In genomic region chr6:117917576-117917975, GRCm38 (mm10) we compare ENCODE assay signal across 8 mouse cellular contexts. TPM values are rescaled to one million over a fixed set of nuclear protein-coding genes. Genes with fewer than 3 reads are reported as not detected.
A peak's percentile ranks its signal among the peaks of the same experiment; 100 is the strongest.
DNase-seq lines count a peak whose midpoint lies in the region; ATAC-seq and TF ChIP-seq lines count a peak whose summit lies in the region.

No protein-coding gene starts in this region.

- TF ChIP-seq RAD21 in MEL (IDR thresholded peaks at IDR 0.05; ENCODE audit: low read depth, low read length) = no peak

- TF ChIP-seq CTCF in MEL (IDR thresholded peaks at IDR 0.05 in 2 of 3, conservative IDR thresholded peaks at IDR 0.05 in 1 of 3; ENCODE audit: control insufficient read depth in 1 of 3, insufficient read depth in 1 of 3, low read depth in 2 of 3, low read length in 3 of 3, poor library complexity in 1 of 3, severe bottlenecking in 1 of 3) = no peak

- H3K27me3 ChIP-seq in MEL (ENCODE audit: control insufficient read depth in 1 of 2, insufficient read depth in 2 of 2, low read length in 2 of 2) = no peaks in the 10 kb centered on the region
- H3K27me3 ChIP-seq in forebrain, embryonic 14.5 days (replicated peaks; ENCODE audit: control insufficient read depth, insufficient read depth, low read length) = no peaks in the 10 kb centered on the region

- no peak; a peak in 2 of 4 replicates for TF ChIP-seq POLR2A in MEL (IDR thresholded peaks at IDR 0.05; ENCODE audit: control insufficient read depth in 1 of 2, insufficient read depth in 1 of 2, low read depth in 1 of 2, low read length in 2 of 2, poor library complexity in 1 of 2)

- DNase-seq in MEL (ENCODE audit: low read depth, low spot score) = peak; percentile 78
- DNase-seq in forebrain, embryonic 14.5 days (ENCODE audit: low spot score) = peak; percentile 70
- DNase-seq in heart, postnatal 4 days = peak; percentile 78
- peak; percentile 23 to 26 for DNase-seq in layer of hippocampus, postnatal 36 days
- peak; percentile 57 to 59 for DNase-seq in right cerebral cortex, postnatal 10 days (ENCODE audit: low spot score in 2 of 2)
- peak; percentile 34 for DNase-seq in urinary bladder, postnatal 10 days (ENCODE audit: low spot score)

- peak overlapping the region; percentile 50 to 95 for H3K4me3 ChIP-seq in MEL (ENCODE audit: control insufficient read depth in 1 of 2, insufficient read depth in 1 of 2, low read depth in 2 of 2, low read length in 2 of 2)
- H3K4me3 ChIP-seq in brown adipose tissue, adult 24 weeks (ENCODE audit: insufficient read depth, low read depth, low read length) = peak overlapping the region; percentile 95
- peak overlapping the region; percentile 53 for H3K4me3 ChIP-seq in forebrain, embryonic 14.5 days (ENCODE audit: low read depth, low read length)

- under 1% methylated on average over 21 of the region's 21 CpGs for WGBS in forebrain, embryonic 14.5 days

- TF ChIP-seq EP300 in MEL (IDR thresholded peaks at IDR 0.05; ENCODE audit: low read depth in 1 of 2, low read length in 2 of 2) = no peak

- peak; percentile 74 for ATAC-seq in forebrain, embryonic 14.5 days
- ATAC-seq in megakaryocyte, adult 5-6 weeks (ENCODE audit: poor library complexity, severe bottlenecking) = peak; percentile 32

- peak overlapping the region; percentile 79 for H3K4me2 ChIP-seq in forebrain, embryonic 14.5 days (ENCODE audit: low read length)

- H3K79me2 ChIP-seq in MEL (ENCODE audit: control insufficient read depth, insufficient read depth, low read length, poor library complexity) = peaks cover 76% of the 10 kb centered on the region

- peak overlapping the region; percentile 99 for H3K27ac ChIP-seq in MEL (ENCODE audit: control insufficient read depth, low read depth, low read length)
- H3K27ac ChIP-seq in brown adipose tissue, adult 24 weeks (replicated peaks; ENCODE audit: low read depth, low read length) = peak overlapping the region; percentile 98
- peak overlapping the region; percentile 63 for H3K27ac ChIP-seq in forebrain, embryonic 14.5 days (ENCODE audit: low read depth, low read length)

- H3K4me1 ChIP-seq in MEL (ENCODE audit: control insufficient read depth in 1 of 2, insufficient read depth in 2 of 2, low read length in 2 of 2) = peaks cover 24% of the 10 kb centered on the region in 2 experiments
- peaks cover 5% of the 10 kb centered on the region; the same call in 1 of the 2 replicates for H3K4me1 ChIP-seq in brown adipose tissue, adult 24 weeks (ENCODE audit: control insufficient read depth, insufficient read depth, insufficient read length, low read length)
- peaks cover 21% of the 10 kb centered on the region for H3K4me1 ChIP-seq in forebrain, embryonic 14.5 days (ENCODE audit: control insufficient read depth, insufficient read depth, low read length)

- H3K36me3 ChIP-seq in MEL (ENCODE audit: control insufficient read depth in 1 of 2, insufficient read depth in 2 of 2, low read length in 2 of 2) = peaks cover 47 to 74% of the 10 kb centered on the region in 2 experiments
- peaks cover 3% of the 10 kb centered on the region; the same call in 1 of the 2 replicates for H3K36me3 ChIP-seq in forebrain, embryonic 14.5 days (ENCODE audit: control insufficient read depth, insufficient read depth, low read length)

- H3K9me3 ChIP-seq in MEL (replicated peaks; ENCODE audit: insufficient read depth, low read length) = no peaks in the 10 kb centered on the region
- H3K9me3 ChIP-seq in forebrain, embryonic 14.5 days (replicated peaks; ENCODE audit: control insufficient read depth, low read length) = no peaks in the 10 kb centered on the region

- peak overlapping the region; percentile 97 for H3K9ac ChIP-seq in MEL (ENCODE audit: control insufficient read depth, low read depth, low read length, poor library complexity, severe bottlenecking)
- peak overlapping the region; percentile 64 for H3K9ac ChIP-seq in forebrain, embryonic 14.5 days (ENCODE audit: low read length)

TF ChIP-seq in MEL, 35 proteins besides CTCF, POLR2A, EP300 and RAD21:
- TF ChIP-seq ELF1 (IDR thresholded peaks at IDR 0.05; ENCODE audit: low read depth, low read length) = peak; percentile 24; the same call in 1 of the 2 replicates
- 0 out of 2 replicates have a peak, but pooled peaks have one; percentile 21 for TF ChIP-seq CHD1 (IDR thresholded peaks at IDR 0.05; ENCODE audit: low read depth, low read length)
- TF ChIP-seq BHLHE40 (IDR thresholded peaks at IDR 0.05; ENCODE audit: borderline replicate concordance, low read depth, low read length) = no peak
- 0 out of 2 replicates have a peak, but pooled peaks have one; percentile 14 for TF ChIP-seq SIN3A (IDR thresholded peaks at IDR 0.05; ENCODE audit: low read length)
- no peak for TF ChIP-seq POLR2AphosphoS2 (IDR thresholded peaks at IDR 0.05; ENCODE audit: low read length)
TF ChIP-seq in MEL: peak in this region for 3.

RNA-seq across cellular contexts. Expression of gene Hnrnpf, which starts 17.5 kb away (rescaled TPM):
- 868 and 882 TPM in 2 replicates for total RNA-seq in MEL (2012; rRNA removed)
- 1,000 to 10,000 TPM in 1 of 2 experiments, 100 to 1,000 TPM in 1; 722 to 2,287 TPM for polyA plus RNA-seq in MEL (2012; ENCODE audit: insufficient read depth in 1 of 2, insufficient read length in 2 of 2, low read depth in 1 of 2, low replicate concordance in 2 of 2, missing spikeins in 1 of 2)
- 147 and 185 TPM in 2 replicates for polyA plus RNA-seq in brown adipose tissue, adult 24 weeks (2012; ENCODE audit: insufficient read depth, insufficient read length, missing spikeins)
- polyA plus RNA-seq in forebrain, embryonic 14.5 days (2014; fragmentation: Nextera tagmentation; extraction: Ambion mirVana) = 410 and 433 TPM in 2 replicates
- total RNA-seq in heart, postnatal 4 days (2021) = 100 to 1,000 TPM; 468 to 481 TPM
- 100 to 1,000 TPM; 124 to 148 TPM for total RNA-seq in layer of hippocampus, postnatal 36 days (2021)
- 648 and 668 TPM in 2 replicates for total RNA-seq in megakaryocyte, adult 5-6 weeks (2015)
- total RNA-seq in megakaryocyte, adult 5-6 weeks (2017) = 1,188 and 1,238 TPM in 2 replicates

RNA-seq across cellular contexts. Expression of gene Fxyd4, which starts 19.9 kb away (rescaled TPM):
- not detected in 2 replicates for total RNA-seq in MEL (2012; rRNA removed)
- under 1 TPM in 1 of 2 experiments, not detected in 1; 0.22 TPM for polyA plus RNA-seq in MEL (2012; ENCODE audit: insufficient read depth in 1 of 2, insufficient read length in 2 of 2, low read depth in 1 of 2, low replicate concordance in 2 of 2, missing spikeins in 1 of 2)
- not detected in 2 replicates for polyA plus RNA-seq in brown adipose tissue, adult 24 weeks (2012; ENCODE audit: insufficient read depth, insufficient read length, missing spikeins)
- 0.75 and 1.2 TPM in 2 replicates for polyA plus RNA-seq in forebrain, embryonic 14.5 days (2014; fragmentation: Nextera tagmentation; extraction: Ambion mirVana)
- not detected for total RNA-seq in heart, postnatal 4 days (2021)
- not detected for total RNA-seq in layer of hippocampus, postnatal 36 days (2021)
- not detected in 2 replicates for total RNA-seq in megakaryocyte, adult 5-6 weeks (2015)
- not detected in 2 replicates for total RNA-seq in megakaryocyte, adult 5-6 weeks (2017)

RNA-seq across cellular contexts. Expression of gene Zfp239, which starts 55.7 kb away (rescaled TPM):
- 17.9 and 20.4 TPM in 2 replicates for total RNA-seq in MEL (2012; rRNA removed)
- polyA plus RNA-seq in MEL (2012; ENCODE audit: insufficient read depth in 1 of 2, insufficient read length in 2 of 2, low read depth in 1 of 2, low replicate concordance in 2 of 2, missing spikeins in 1 of 2) = 10 to 100 TPM in 1 of 2 experiments, not detected in 1; 18.6 TPM
- polyA plus RNA-seq in brown adipose tissue, adult 24 weeks (2012; ENCODE audit: insufficient read depth, insufficient read length, missing spikeins) = 0.36 and 0.71 TPM in 2 replicates
- polyA plus RNA-seq in forebrain, embryonic 14.5 days (2014; fragmentation: Nextera tagmentation; extraction: Ambion mirVana) = 14.9 and 15.3 TPM in 2 replicates
- total RNA-seq in heart, postnatal 4 days (2021) = under 1 TPM; 0.38 to 0.57 TPM
- 10 to 100 TPM; 30.9 to 37.9 TPM for total RNA-seq in layer of hippocampus, postnatal 36 days (2021)
- total RNA-seq in megakaryocyte, adult 5-6 weeks (2015) = 0.40 and 0.43 TPM in 2 replicates
- not detected in 2 replicates for total RNA-seq in megakaryocyte, adult 5-6 weeks (2017)

Comparison
In these comparisons a context has a peak if more than half of its experiments do, and no peak if none do; other contexts are left out.
1. Peak in every context shown above with its lines: DNase-seq, ATAC-seq, H3K4me3 ChIP-seq and H3K27ac ChIP-seq.
2. DNase-seq: peak in every context shown above with its lines; median percentile 78 in MEL; 78 in heart, postnatal 4 days; 70 in forebrain, embryonic 14.5 days; 58 in right cerebral cortex, postnatal 10 days; 34 in urinary bladder, postnatal 10 days; 24 in layer of hippocampus, postnatal 36 days.
3. RNA of gene Zfp239, which starts 55.7 kb away (total RNA-seq): 30.9 to 37.9 TPM in layer of hippocampus, postnatal 36 days and 17.9 to 20.4 TPM in MEL; 0.38 to 0.57 TPM in heart, postnatal 4 days and 0.40 to 0.43 TPM in megakaryocyte, adult 5-6 weeks; every median in the first group is over 10 times any median in the second.